Mouse (Mus musculus): ENCODE measurements around the gene Hist1h2br. TPM values are rescaled to one million over a fixed set of nuclear protein-coding genes. Genes with fewer than 3 reads are reported as not detected.

The Hist1h2br gene
- 2.9 and 6.3 TPM in 2 replicates for polyA plus RNA-seq (2015; fragmentation: Nextera tagmentation; extraction: Ambion mirVana)

DNA sequence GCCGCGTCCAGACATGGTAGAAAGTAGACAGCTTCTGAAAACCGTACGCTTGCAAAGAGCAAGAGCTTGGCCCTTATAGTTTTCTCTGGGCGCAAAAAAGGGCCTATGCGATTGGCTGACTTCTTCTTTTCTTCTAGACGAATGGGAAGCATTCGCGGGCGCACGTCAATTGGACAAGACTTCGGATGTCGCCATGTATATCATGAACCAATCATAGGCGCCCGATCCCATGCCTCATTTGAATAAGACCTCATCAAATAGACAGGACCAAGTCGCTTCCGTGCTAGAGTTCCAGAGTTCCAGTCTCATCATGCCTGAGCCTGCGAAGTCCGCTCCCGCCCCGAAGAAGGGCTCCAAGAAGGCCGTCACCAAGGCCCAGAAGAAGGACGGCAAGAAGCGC, at the start of gene Hist1h2br, which contains the start of gene Hist1h2ap:
Gene Hist1h2br, plus strand, starts transcription at position 283 of the 400 bp plus-strand sequence.
Gene Hist1h2ap, minus strand, starts transcription at position 47 of the 400 bp plus-strand sequence.

DNA sequence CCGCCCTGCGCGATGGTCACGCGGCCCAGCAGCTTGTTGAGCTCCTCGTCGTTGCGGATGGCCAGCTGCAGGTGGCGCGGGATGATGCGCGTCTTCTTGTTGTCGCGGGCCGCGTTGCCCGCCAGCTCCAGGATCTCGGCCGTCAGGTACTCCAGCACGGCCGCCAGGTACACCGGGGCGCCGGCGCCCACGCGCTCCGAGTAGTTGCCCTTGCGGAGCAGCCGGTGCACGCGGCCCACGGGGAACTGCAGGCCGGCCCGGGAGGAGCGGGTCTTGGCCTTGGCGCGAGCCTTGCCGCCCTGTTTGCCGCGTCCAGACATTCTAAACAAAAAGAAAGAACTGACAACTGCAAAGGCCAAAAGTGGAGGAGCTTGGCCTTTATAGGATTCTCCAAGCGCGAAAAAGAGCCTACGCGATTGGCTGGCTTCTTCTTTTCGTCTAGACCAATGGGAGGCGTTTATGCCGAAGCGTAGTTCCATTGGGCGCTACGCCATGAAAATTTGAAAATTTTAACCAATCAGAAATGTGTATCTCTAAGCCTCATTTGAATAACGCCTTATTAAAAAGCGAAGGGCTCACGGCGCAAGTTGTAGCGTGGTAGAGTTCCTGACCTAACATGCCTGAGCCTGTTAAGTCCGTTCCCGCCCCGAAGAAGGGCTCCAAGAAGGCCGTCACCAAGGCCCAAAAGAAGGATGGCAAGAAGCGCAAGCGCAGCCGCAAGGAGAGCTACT, 46.5 kb upstream of the Hist1h2br start, which contains the start of the genes Hist1h2an and Hist1h2bp:
Gene Hist1h2an, minus strand, starts transcription at position 320 of the 731 bp plus-strand sequence.
Gene Hist1h2bp, plus strand, starts transcription at position 563 of the 731 bp plus-strand sequence.

DNA sequence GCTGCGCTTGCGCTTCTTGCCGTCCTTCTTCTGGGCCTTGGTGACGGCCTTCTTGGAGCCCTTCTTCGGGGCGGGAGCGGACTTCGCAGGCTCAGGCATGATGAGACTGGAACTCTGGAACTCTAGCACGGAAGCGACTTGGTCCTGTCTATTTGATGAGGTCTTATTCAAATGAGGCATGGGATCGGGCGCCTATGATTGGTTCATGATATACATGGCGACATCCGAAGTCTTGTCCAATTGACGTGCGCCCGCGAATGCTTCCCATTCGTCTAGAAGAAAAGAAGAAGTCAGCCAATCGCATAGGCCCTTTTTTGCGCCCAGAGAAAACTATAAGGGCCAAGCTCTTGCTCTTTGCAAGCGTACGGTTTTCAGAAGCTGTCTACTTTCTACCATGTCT, 23.5 kb upstream of the Hist1h2br start, which contains the start of the genes Hist1h2bq and Hist1h2ao:
Gene Hist1h2bq, minus strand, starts transcription at position 125 of the 400 bp plus-strand sequence.
Gene Hist1h2ao, plus strand, starts transcription at position 393 of the 400 bp plus-strand sequence.

DNA sequence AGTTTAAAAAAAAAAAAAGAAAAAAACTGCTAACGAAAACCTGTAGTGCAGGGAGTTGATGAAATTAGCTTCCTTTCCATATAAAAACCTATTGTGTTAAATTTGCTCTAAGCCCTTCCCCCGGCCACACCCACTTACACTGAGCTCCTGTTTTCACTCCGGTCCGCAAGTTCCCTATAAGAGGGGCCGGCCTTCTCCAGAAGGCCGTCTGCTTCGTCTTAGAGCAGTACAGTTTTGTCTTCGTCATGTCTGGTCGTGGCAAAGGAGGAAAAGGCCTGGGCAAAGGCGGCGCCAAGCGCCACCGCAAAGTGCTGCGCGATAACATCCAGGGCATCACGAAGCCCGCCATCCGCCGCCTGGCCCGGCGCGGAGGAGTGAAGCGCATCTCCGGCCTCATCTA, 22.0 kb upstream of the Hist1h2br start, which contains the start of gene Hist1h4m:
Gene Hist1h4m, plus strand, starts transcription at position 208 of the 400 bp plus-strand sequence.

DNA sequence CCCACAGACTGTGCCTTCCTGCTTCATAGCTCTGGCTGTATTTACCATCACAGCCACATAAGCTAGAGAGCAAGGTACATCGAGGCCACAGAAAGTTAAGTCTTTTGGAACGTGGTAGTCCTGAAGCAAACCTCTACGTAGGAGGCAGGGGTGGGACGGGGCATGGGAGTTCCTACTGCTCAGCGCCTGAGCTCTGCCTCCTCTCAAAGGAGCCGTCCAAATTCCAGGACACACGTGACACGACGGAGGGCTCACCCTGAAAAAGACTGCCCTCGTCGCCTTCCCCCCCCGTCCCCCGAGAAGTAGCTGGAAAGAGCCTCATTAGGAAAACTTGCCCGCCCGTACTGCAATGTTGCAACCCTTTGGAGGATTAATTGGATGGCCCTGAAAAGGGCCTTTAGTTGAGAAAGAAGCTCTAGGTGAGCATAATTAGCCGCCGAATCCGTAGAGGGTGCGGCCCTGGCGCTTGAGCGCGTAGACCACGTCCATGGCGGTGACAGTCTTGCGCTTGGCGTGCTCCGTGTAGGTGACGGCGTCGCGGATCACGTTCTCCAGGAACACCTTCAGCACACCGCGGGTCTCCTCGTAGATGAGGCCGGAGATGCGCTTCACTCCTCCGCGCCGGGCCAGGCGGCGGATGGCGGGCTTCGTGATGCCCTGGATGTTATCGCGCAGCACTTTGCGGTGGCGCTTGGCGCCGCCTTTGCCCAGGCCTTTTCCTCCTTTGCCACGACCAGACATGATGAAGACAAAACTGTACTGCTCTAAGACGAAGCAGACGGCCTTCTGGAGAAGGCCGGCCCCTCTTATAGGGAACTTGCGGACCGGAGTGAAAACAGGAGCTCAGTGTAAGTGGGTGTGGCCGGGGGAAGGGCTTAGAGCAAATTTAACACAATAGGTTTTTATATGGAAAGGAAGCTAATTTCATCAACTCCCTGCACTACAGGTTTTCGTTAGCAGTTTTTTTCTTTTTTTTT, 1.8 kb upstream of the Hist1h2br start, which contains the start of gene Hist1h4n:
Gene Hist1h4n, minus strand, starts transcription at position 779 of the 977 bp plus-strand sequence.

Small RNA genes lying within 50 kb of the gene (microRNA-seq; reads per million reads assigned to microRNA genes)
- gene Gm19658 (0 reads per million in 2 experiments), gene Gm44346 (0 reads per million in 2 experiments), gene Gm44466 (0 reads per million in 2 experiments)

Other genes with a start within 250 kb of the Hist1h2br start
- not detected in 2 replicates for gene Olfr1362, start 219.7 kb upstream of the Hist1h2br start, polyA plus RNA-seq (2015; fragmentation: Nextera tagmentation; extraction: Ambion mirVana)
- not detected in 2 replicates for gene Olfr11, start 191.2 kb upstream of the Hist1h2br start, polyA plus RNA-seq (2015; fragmentation: Nextera tagmentation; extraction: Ambion mirVana)
- not detected in 2 replicates for gene Olfr1361, start 170.4 kb upstream of the Hist1h2br start, polyA plus RNA-seq (2015; fragmentation: Nextera tagmentation; extraction: Ambion mirVana)
- not detected in 2 replicates for gene Olfr1360, start 156.3 kb upstream of the Hist1h2br start, polyA plus RNA-seq (2015; fragmentation: Nextera tagmentation; extraction: Ambion mirVana)
- not detected in 2 replicates for gene Olfr1359, start 135.6 kb upstream of the Hist1h2br start, polyA plus RNA-seq (2015; fragmentation: Nextera tagmentation; extraction: Ambion mirVana)
- 0.60 and 0.77 TPM in 2 replicates for gene Hist1h2bl, start 117.6 kb upstream of the Hist1h2br start, polyA plus RNA-seq (2015; fragmentation: Nextera tagmentation; extraction: Ambion mirVana)
- 5.6 and 8.3 TPM in 2 replicates for gene Hist1h2ai, start 117.3 kb upstream of the Hist1h2br start, polyA plus RNA-seq (2015; fragmentation: Nextera tagmentation; extraction: Ambion mirVana)
- gene Hist1h3h, start 116.1 kb upstream of the Hist1h2br start, polyA plus RNA-seq (2015; fragmentation: Nextera tagmentation; extraction: Ambion mirVana), result 1.9 and 3.5 TPM in 2 replicates
- 0.33 and 0.82 TPM in 2 replicates for gene Hist1h2bm, start 111.7 kb upstream of the Hist1h2br start, polyA plus RNA-seq (2015; fragmentation: Nextera tagmentation; extraction: Ambion mirVana)
- gene Hist1h4j, start 98.7 kb upstream of the Hist1h2br start, polyA plus RNA-seq (2015; fragmentation: Nextera tagmentation; extraction: Ambion mirVana), result 0.26 and 0.30 TPM in 2 replicates
- gene Hist1h4k, start 83.2 kb upstream of the Hist1h2br start, polyA plus RNA-seq (2015; fragmentation: Nextera tagmentation; extraction: Ambion mirVana), result 1.0 TPM in 1 of 2 replicates, not detected in the other
- 2.8 and 9.7 TPM in 2 replicates for gene Hist1h2ak, start 79.9 kb upstream of the Hist1h2br start, polyA plus RNA-seq (2015; fragmentation: Nextera tagmentation; extraction: Ambion mirVana)
- 0.77 and 1.4 TPM in 2 replicates for gene Hist1h2bn, start 79.6 kb upstream of the Hist1h2br start, polyA plus RNA-seq (2015; fragmentation: Nextera tagmentation; extraction: Ambion mirVana)
- 5.9 and 8.9 TPM in 2 replicates for gene Hist1h1b, start 53.1 kb upstream of the Hist1h2br start, polyA plus RNA-seq (2015; fragmentation: Nextera tagmentation; extraction: Ambion mirVana)
- gene Hist1h3i, start 50.4 kb upstream of the Hist1h2br start, polyA plus RNA-seq (2015; fragmentation: Nextera tagmentation; extraction: Ambion mirVana), result 37.6 and 38.4 TPM in 2 replicates
- 1.5 and 2.4 TPM in 2 replicates for gene Hist1h2an, start 46.5 kb upstream of the Hist1h2br start, polyA plus RNA-seq (2015; fragmentation: Nextera tagmentation; extraction: Ambion mirVana)
- gene Hist1h2bp, start 46.3 kb upstream of the Hist1h2br start, polyA plus RNA-seq (2015; fragmentation: Nextera tagmentation; extraction: Ambion mirVana), result 0.51 and 0.69 TPM in 2 replicates
- gene Hist1h2bq, start 23.5 kb upstream of the Hist1h2br start, polyA plus RNA-seq (2015; fragmentation: Nextera tagmentation; extraction: Ambion mirVana), result 3.3 and 7.3 TPM in 2 replicates
- gene Hist1h2ao, start 23.3 kb upstream of the Hist1h2br start, polyA plus RNA-seq (2015; fragmentation: Nextera tagmentation; extraction: Ambion mirVana), result not detected in 2 replicates
- gene Hist1h4m, start 22.0 kb upstream of the Hist1h2br start, polyA plus RNA-seq (2015; fragmentation: Nextera tagmentation; extraction: Ambion mirVana), result not detected in 2 replicates
- gene Hist1h4n, start 1.5 kb upstream of the Hist1h2br start, polyA plus RNA-seq (2015; fragmentation: Nextera tagmentation; extraction: Ambion mirVana), result 2.6 and 3.1 TPM in 2 replicates
- gene Hist1h2ap, start 236 bp upstream of the Hist1h2br start, polyA plus RNA-seq (2015; fragmentation: Nextera tagmentation; extraction: Ambion mirVana), result 1,124 and 1,146 TPM in 2 replicates
- gene Zfp184, start 111.4 kb downstream of the Hist1h2br start, polyA plus RNA-seq (2015; fragmentation: Nextera tagmentation; extraction: Ambion mirVana), result 0.83 and 1.1 TPM in 2 replicates
- 0.04 TPM in 1 of 2 replicates, not detected in the other for gene Pom121l2, start 147.5 kb downstream of the Hist1h2br start, polyA plus RNA-seq (2015; fragmentation: Nextera tagmentation; extraction: Ambion mirVana)
- gene Prss16, start 176.0 kb downstream of the Hist1h2br start, polyA plus RNA-seq (2015; fragmentation: Nextera tagmentation; extraction: Ambion mirVana), result 0.19 TPM in 1 of 2 replicates, not detected in the other
- 0.86 and 1.6 TPM in 2 replicates for gene Hist1h2ah, start 201.8 kb downstream of the Hist1h2br start, polyA plus RNA-seq (2015; fragmentation: Nextera tagmentation; extraction: Ambion mirVana)
- 0.79 and 0.91 TPM in 2 replicates for gene Hist1h2bk, start 202.1 kb downstream of the Hist1h2br start, polyA plus RNA-seq (2015; fragmentation: Nextera tagmentation; extraction: Ambion mirVana)
- 5.0 and 9.6 TPM in 2 replicates for gene Hist1h4i, start 207.6 kb downstream of the Hist1h2br start, polyA plus RNA-seq (2015; fragmentation: Nextera tagmentation; extraction: Ambion mirVana)
- gene Hist1h2ag, start 209.2 kb downstream of the Hist1h2br start, polyA plus RNA-seq (2015; fragmentation: Nextera tagmentation; extraction: Ambion mirVana), result 5.9 and 6.8 TPM in 2 replicates
- 0.97 TPM in 1 of 2 replicates, not detected in the other for gene Hist1h2bj, start 209.5 kb downstream of the Hist1h2br start, polyA plus RNA-seq (2015; fragmentation: Nextera tagmentation; extraction: Ambion mirVana)

Measured in skeletal muscle tissue, postnatal 0 days (tissue).